Mouse (Mus musculus): ENCODE measurements around the gene Maco1.
"Not testable (repeated sequence)": the region's sequence is repeated elsewhere in the genome, so short reads cannot be mapped to it uniquely, and the experiment has no call there.

Maco1 gene

GRCm38 (mm10) chr4:134813406-134814228 is 39.5 kb downstream of the Maco1 start:
- peak in 1 of 2 experiments; percentile 42 for DNase-seq (ENCODE audit: low spot score in 2 of 2)

- DNase-seq (ENCODE audit: low spot score in 2 of 2) = no peak
Observed at GRCm38 (mm10) chr4:134804765-134805164, 48.4 kb downstream of the Maco1 start.

- no peak for DNase-seq (ENCODE audit: low spot score in 2 of 2)
Observed at GRCm38 (mm10) chr4:134802765-134803164, 50.4 kb downstream of the Maco1 start.

- DNase-seq (ENCODE audit: low spot score in 2 of 2) = no peak
Observed at GRCm38 (mm10) chr4:134802155-134802554, 51.0 kb downstream of the Maco1 start.

- no peak for DNase-seq (ENCODE audit: low spot score in 2 of 2)
Observed at GRCm38 (mm10) chr4:134800693-134801092, 52.5 kb downstream of the Maco1 start.

- DNase-seq (ENCODE audit: low spot score in 2 of 2) = peak in 1 of 2 experiments; percentile 59
Observed at GRCm38 (mm10) chr4:134800098-134800497, 53.0 kb downstream of the Maco1 start.

GRCm38 (mm10) chr4:134799272-134799671 is 53.9 kb downstream of the Maco1 start:
- DNase-seq (ENCODE audit: low spot score in 2 of 2) = peak in 1 of 2 experiments; percentile 29

GRCm38 (mm10) chr4:134798861-134799260 is 54.3 kb downstream of the Maco1 start:
- DNase-seq (ENCODE audit: low spot score in 2 of 2) = no peak

GRCm38 (mm10) chr4:134797621-134798020 is 55.5 kb downstream of the Maco1 start:
- DNase-seq (ENCODE audit: low spot score in 2 of 2) = no peak

- DNase-seq (ENCODE audit: low spot score in 2 of 2) = no peak
Observed at GRCm38 (mm10) chr4:134796581-134797361, 56.4 kb downstream of the Maco1 start.

- DNase-seq (ENCODE audit: low spot score in 2 of 2) = no peak
Observed at GRCm38 (mm10) chr4:134795819-134796485, 57.2 kb downstream of the Maco1 start.

- not testable (repeated sequence) for DNase-seq (ENCODE audit: low spot score in 2 of 2)
Observed at GRCm38 (mm10) chr4:134794959-134795358, 58.2 kb downstream of the Maco1 start.

GRCm38 (mm10) chr4:134793213-134793956 is 59.8 kb downstream of the Maco1 start:
- no peak for DNase-seq (ENCODE audit: low spot score in 2 of 2)

GRCm38 (mm10) chr4:134791731-134792130 is 61.4 kb downstream of the Maco1 start:
- no peak for DNase-seq (ENCODE audit: low spot score in 2 of 2)

- DNase-seq (ENCODE audit: low spot score in 2 of 2) = no peak
Observed at GRCm38 (mm10) chr4:134786946-134787345, 66.2 kb downstream of the Maco1 start.

- DNase-seq (ENCODE audit: low spot score in 2 of 2) = no peak
Observed at GRCm38 (mm10) chr4:134784701-134785100, 68.4 kb downstream of the Maco1 start.

- no peak for DNase-seq (ENCODE audit: low spot score in 2 of 2)
Observed at GRCm38 (mm10) chr4:134779136-134779934, 73.8 kb downstream of the Maco1 start.

GRCm38 (mm10) chr4:134776246-134776645 is 76.9 kb downstream of the Maco1 start:
- no peak for DNase-seq (ENCODE audit: low spot score in 2 of 2)

- DNase-seq (ENCODE audit: low spot score in 2 of 2) = no peak
Observed at GRCm38 (mm10) chr4:134775234-134775944, 77.8 kb downstream of the Maco1 start.

GRCm38 (mm10) chr4:134774126-134774525 is 79.0 kb downstream of the Maco1 start:
- no peak for DNase-seq (ENCODE audit: low spot score in 2 of 2)
